Mouse (Mus musculus) embryonic fibroblast, embryonic 13.5 days (primary cell): Measurements from ENCODE around the gene Ccdc181.

Experiments
- CTCF ChIP-seq: IDR thresholded peaks from 2 replicates; pipeline ENCODE4 v1.5.1; 2011; ENCODE audit warnings: mild to moderate bottlenecking, control low read depth, low read length, moderate library complexity, borderline replicate concordance; ENCODE audit not compliant: insufficient read depth
- POLR2A ChIP-seq: IDR thresholded peaks from 2 replicates; pipeline ENCODE4 v1.6.1; 2011; ENCODE audit warnings: low read depth, mild to moderate bottlenecking, control low read depth, low read length, moderate library complexity

DNA sequence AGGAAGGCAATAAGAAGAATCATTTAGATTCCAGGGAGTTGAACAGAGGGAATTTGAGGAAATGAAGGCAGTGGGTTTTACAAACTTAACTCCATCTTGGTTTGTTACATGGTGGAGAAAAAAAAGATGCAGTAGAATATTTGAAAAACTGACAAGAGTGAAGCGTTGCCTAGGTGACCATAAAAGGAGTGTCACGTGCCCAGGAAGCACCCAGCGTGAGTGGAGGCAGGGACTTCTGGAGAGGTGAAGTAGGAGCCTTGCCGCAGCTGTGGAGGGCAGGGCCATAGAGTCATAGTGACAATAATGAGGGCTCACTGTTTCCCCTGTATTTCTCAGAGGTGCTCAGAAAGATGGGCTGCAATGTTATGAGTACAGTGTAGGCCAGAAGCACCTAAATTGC, 3.9 kb downstream of the Ccdc181 start:
- TF ChIP-seq CTCF (no peak), POLR2A (no peak)
